Mouse (Mus musculus): Measurements from ENCODE around the gene Snx6.
A peak's percentile ranks its signal among the peaks of the same experiment; 100 is the strongest.
"Not testable (repeated sequence)": the region's sequence is repeated elsewhere in the genome, so short reads cannot be mapped to it uniquely, and the experiment has no call there.

Snx6 gene

GRCm38 (mm10) chr12:54796516-54797195 lies 1.2 kb upstream of the Snx6 start:
- no peak for DNase-seq

- no peak for DNase-seq
Observed at GRCm38 (mm10) chr12:54794392-54794791, 1.1 kb downstream of the Snx6 start.

- no peak for DNase-seq
Observed at GRCm38 (mm10) chr12:54791465-54791864, 4.0 kb downstream of the Snx6 start.

- peak; percentile 76 for DNase-seq
Observed at GRCm38 (mm10) chr12:54789346-54790143, 6.0 kb downstream of the Snx6 start.

GRCm38 (mm10) chr12:54763624-54764023 lies 31.9 kb downstream of the Snx6 start:
- DNase-seq: no peak

GRCm38 (mm10) chr12:54760676-54761075 lies 34.8 kb downstream of the Snx6 start:
- DNase-seq: no peak

- no peak for DNase-seq
Observed at GRCm38 (mm10) chr12:54758846-54759245, 36.7 kb downstream of the Snx6 start.

- no peak for DNase-seq
Observed at GRCm38 (mm10) chr12:54748647-54749046, 46.9 kb downstream of the Snx6 start.

- DNase-seq: not testable (repeated sequence)
Observed at GRCm38 (mm10) chr12:54738661-54739243, 56.8 kb downstream of the Snx6 start.

GRCm38 (mm10) chr12:54737891-54738660 lies 57.4 kb downstream of the Snx6 start:
- DNase-seq: not testable (repeated sequence)

- not testable (repeated sequence) for DNase-seq
Observed at GRCm38 (mm10) chr12:54734307-54735131, 61.0 kb downstream of the Snx6 start.

GRCm38 (mm10) chr12:54729140-54730059 lies 66.1 kb downstream of the Snx6 start:
- not testable (repeated sequence) for DNase-seq

- DNase-seq: not testable (repeated sequence)
Observed at GRCm38 (mm10) chr12:54718871-54719786, 76.4 kb downstream of the Snx6 start.

GRCm38 (mm10) chr12:54717516-54717915 lies 78.0 kb downstream of the Snx6 start:
- DNase-seq: not testable (repeated sequence)

GRCm38 (mm10) chr12:54713822-54714626 lies 81.5 kb downstream of the Snx6 start:
- DNase-seq: not testable (repeated sequence)

GRCm38 (mm10) chr12:54710494-54710879 lies 85.0 kb downstream of the Snx6 start:
- not testable (repeated sequence) for DNase-seq

GRCm38 (mm10) chr12:54709691-54710493 lies 85.6 kb downstream of the Snx6 start:
- DNase-seq: not testable (repeated sequence)

- DNase-seq: no peak
Observed at GRCm38 (mm10) chr12:54699394-54699793, 96.1 kb downstream of the Snx6 start.

Data from liver (tissue).